Mouse (Mus musculus) kidney, embryonic 16.5 days (tissue): ENCODE data around the gene Dnah9. TPM values are rescaled to one million over a fixed set of nuclear protein-coding genes. Genes with fewer than 3 reads are reported as not detected.
A peak's percentile ranks its signal among the peaks of the same experiment; 100 is the strongest.

ENCODE experiments used
- ATAC-seq: fragments of 200-750 bp; cut with Nextera tagmentation; 2 replicates; pipeline ENCODE4 v1.8.0; 2017; ENCODE audit warnings: moderate TSS enrichment; ENCODE audit not compliant: low FRiP score, low TSS enrichment
- H3K27ac ChIP-seq: fragments of 300-500 bp; sonication (generic); 2 replicates; pipeline ENCODE4 v1.5.1; 2014; ENCODE audit warnings: low read length
- H3K27me3 ChIP-seq: fragments of 300-500 bp; sonication (generic); 2 replicates; pipeline ENCODE4 v1.6.1; 2014; ENCODE audit warnings: low read length, control low read depth, mixed read lengths; ENCODE audit not compliant: insufficient read depth
- H3K36me3 ChIP-seq: fragments of 300-500 bp; sonication (generic); 2 replicates; pipeline ENCODE4 v1.6.1; 2014; ENCODE audit warnings: low read length, control low read depth, mixed read lengths; ENCODE audit not compliant: insufficient read depth
- H3K4me1 ChIP-seq: fragments of 300-500 bp; sonication (generic); 2 replicates; pipeline ENCODE4 v1.6.1; 2014; ENCODE audit warnings: low read length, control low read depth, mixed read lengths; ENCODE audit not compliant: insufficient read depth
- H3K4me2 ChIP-seq: fragments of 300-500 bp; sonication (generic); replicated peaks from 2 replicates; pipeline ENCODE4 v1.6.1; 2014; ENCODE audit warnings: low read depth, low read length
- H3K4me3 ChIP-seq: fragments of 300-500 bp; sonication (generic); 2 replicates; pipeline ENCODE4 v1.5.1; 2014; ENCODE audit warnings: mild to moderate bottlenecking, low read length
- H3K9ac ChIP-seq: fragments of 300-500 bp; sonication (generic); replicated peaks from 2 replicates; pipeline ENCODE4 v1.6.1; 2014; ENCODE audit warnings: low read length
- H3K9me3 ChIP-seq: fragments of 300-500 bp; sonication (generic); 2 replicates; pipeline ENCODE4 v1.6.1; 2016; ENCODE audit warnings: low read length, control low read depth
- WGBS: fragments of 180-500 bp; shearing (Covaris S2); extraction: QIAGEN DNeasy Blood & Tissue Kit; methylation state at CpG from one replicate; pipeline ENCODE4 v1.1.7; 2014; 5-methylcytosine and 5-hydroxymethylcytosine counted together
- polyA plus RNA-seq: library from polyadenylated mRNA; unstranded; fragments of >200 nt; fragmentation: Nextera tagmentation; extraction: Ambion mirVana; gene quantifications from 2 replicates; pipeline ENCODE4 v1.2.1, GENCODE M21; 2015

Gene Dnah9
- polyA plus RNA-seq = 0.05 and 0.09 TPM in 2 replicates

DNA sequence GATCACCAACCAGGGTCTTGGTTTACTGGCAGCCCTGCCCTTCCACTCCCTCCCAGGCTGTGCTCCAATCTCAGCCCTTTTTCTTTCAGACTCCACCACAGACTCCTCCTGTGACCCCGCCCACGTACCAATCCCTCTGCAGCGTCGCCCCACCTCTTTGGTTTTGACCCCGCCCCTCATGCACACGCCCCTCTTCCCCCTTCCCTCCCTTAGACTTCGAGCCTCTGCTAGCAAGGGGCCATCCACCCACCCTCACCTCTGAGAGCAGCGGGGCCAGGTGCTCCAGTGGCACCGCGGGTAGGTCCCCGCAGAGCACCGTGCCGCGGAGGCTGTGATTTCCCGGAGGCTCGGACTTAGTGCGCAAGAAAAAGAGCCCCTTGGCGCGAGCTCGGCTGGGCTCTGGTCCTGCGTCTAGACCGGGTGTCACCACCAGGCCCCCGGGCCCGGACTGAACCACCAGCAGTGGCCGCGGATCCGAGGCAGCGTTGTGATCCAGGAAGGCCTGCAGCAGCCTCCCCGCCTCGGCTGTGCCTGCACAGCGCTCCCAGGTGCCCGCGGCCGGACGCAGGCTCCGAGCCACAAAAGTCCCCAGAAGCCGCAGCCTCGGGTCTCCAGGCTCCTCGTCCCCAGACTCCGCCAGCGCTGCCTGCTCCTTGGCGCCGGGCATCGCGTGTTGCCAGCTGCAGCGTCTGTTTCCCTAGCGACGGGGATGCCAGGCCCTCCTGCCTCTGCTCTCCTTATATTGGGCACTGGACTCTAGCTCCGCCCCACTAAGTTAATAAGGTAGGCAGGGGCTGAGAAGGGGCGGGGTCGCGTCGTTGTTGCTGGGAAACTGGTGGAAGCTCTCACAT is at the start of gene Dnah9:
Gene Dnah9 (minus strand): TSS at position 751 of the 851 bp plus-strand sequence.
- Histone ChIP-seq H3K4me1 (0 out of 2 replicates have a peak, but pooled peaks cover 3% of the 10 kb centered on the region), H3K4me2 (peak within 1 kb of the TSS; percentile 69), H3K4me3 (peak within 1 kb of the TSS; percentile 43), H3K27me3 (peaks cover 27% of the 10 kb centered on the region; the same call in 1 of the 2 replicates), H3K9ac (peak within 1 kb of the TSS; percentile 55; the same call in 1 of the 2 replicates), H3K36me3 (no peaks in the 10 kb centered on the region), H3K27ac (no peak within 1 kb of the TSS), H3K9me3 (no peaks in the 10 kb centered on the region)
- peak; percentile 97 for ATAC-seq
- under 1% methylated on average over 52 of the region's 53 CpGs for WGBS

DNA sequence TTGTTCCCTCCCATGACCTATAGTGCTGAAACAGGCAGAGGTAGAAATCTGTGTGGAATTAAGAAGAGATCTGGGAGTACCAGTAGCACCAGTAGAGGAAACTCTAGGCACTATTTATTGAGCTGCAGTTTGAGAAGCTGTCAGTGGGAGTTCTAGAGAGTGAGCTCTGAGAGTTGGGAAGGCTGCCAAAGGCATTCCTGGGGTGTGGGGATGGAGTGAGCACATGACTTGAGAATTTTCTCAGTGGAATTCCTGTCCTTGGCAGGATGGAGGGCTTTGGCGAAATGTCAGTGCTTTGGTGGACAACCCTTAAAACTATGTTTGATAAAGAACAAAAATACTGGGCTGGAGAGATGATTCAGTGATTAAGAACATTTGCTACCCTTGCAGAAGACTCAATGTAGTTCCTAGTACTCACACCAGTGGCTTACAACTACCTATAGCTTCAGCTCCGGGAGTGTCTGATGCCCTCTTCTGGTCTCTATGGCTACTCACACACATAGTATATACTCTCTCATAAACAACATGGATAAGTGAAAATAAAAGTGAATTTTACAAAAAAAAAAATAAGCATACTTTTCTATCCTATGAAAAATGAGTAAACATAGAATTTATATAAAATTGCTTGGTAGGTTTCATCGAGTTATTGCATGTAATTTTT is 20.4 kb upstream of the Dnah9 start:
- no peak overlapping the region for H3K4me2 ChIP-seq

DNA sequence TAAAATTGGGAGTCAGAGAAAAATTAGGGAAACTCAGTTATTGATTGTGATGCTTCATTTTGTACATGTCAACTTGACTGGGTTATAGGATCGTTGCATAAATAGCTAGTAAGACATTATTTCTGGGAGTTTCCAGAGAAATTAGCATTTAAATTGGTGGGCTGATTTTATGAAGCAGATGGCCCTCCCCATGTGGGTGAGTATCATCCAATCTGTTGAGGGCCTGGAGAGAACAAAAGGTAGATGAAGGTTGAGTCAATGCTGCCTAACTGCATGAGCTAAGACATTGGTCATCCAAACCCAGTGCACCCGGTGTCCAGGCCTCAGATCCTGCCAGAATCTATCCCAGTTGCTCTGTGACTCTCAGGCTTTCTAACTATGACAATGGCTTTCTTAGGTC is 19.8 kb upstream of the Dnah9 start:
- no peak overlapping the region for H3K4me3 ChIP-seq
- no peaks in the 10 kb centered on the region for H3K27me3 ChIP-seq
- H3K4me2 ChIP-seq = no peak overlapping the region
- WGBS = 86% methylated on average over 2 of the region's 2 CpGs
- H3K4me1 ChIP-seq = no peaks in the 10 kb centered on the region
- no peak overlapping the region for H3K9ac ChIP-seq
- no peaks in the 10 kb centered on the region for H3K9me3 ChIP-seq
- no peak for ATAC-seq
- no peak overlapping the region for H3K27ac ChIP-seq
- no peaks in the 10 kb centered on the region for H3K36me3 ChIP-seq

More for the DNA sequence above, 20.4 kb upstream of the Dnah9 start:
- Histone ChIP-seq H3K9ac (no peak overlapping the region), H3K27ac (no peak overlapping the region), H3K4me3 (no peak overlapping the region), H3K36me3 (no peaks in the 10 kb centered on the region), H3K27me3 (no peaks in the 10 kb centered on the region), H3K4me1 (no peaks in the 10 kb centered on the region), H3K9me3 (no peaks in the 10 kb centered on the region)
- ATAC-seq = peak; percentile 67
- WGBS = 73% methylated on average over 3 of the region's 3 CpGs

DNA sequence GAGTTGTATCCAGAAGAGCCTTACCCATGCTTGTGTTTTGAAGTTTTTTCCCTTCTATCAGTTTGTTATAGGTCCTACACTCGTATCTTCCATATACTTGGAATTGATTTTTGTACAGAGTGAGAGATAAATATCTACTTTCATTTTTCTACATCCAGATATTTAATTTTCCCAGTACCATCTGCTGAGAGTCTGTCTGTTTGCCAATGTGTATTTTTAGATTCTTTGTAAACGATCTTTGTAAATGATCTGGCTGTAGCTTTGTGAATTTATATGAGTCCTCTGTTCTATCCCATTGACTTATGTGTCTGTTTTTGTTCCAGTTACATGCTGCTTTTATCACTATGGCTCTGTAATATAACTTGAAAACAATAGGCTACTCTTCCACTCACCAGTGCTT is 9.4 kb upstream of the Dnah9 start:
- Histone ChIP-seq H3K27ac (no peak overlapping the region), H3K36me3 (no peaks in the 10 kb centered on the region), H3K4me3 (no peak overlapping the region), H3K4me1 (no peaks in the 10 kb centered on the region), H3K4me2 (no peak overlapping the region), H3K9ac (no peak overlapping the region), H3K27me3 (no peaks in the 10 kb centered on the region), H3K9me3 (peaks cover 4% of the 10 kb centered on the region; the same call in 1 of the 2 replicates)
- 77% methylated on average over 2 of the region's 2 CpGs for WGBS
- ATAC-seq = no peak

DNA sequence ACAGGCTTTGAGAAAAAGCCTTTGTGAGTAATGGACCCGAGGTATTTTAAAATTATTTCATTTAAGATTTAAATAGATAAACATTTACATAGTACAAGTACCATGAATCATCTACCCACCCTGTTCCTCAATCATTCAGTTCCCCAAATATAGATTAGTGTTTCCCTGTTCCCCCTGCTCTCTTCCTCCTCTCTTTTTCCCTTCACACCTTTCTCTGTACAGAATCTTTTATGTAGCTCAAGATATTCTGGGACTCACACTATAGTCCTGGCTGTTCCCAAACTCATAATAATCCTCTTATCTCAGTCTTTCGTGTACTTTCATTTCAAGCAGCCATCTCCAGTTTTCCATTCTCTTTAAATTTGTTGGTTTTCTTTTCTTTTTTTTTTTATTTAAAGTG is 4.3 kb downstream of the Dnah9 start:
- Histone ChIP-seq H3K36me3 (no peaks in the 10 kb centered on the region), H3K9me3 (no peaks in the 10 kb centered on the region), H3K4me1 (0 out of 2 replicates have a peak, but pooled peaks cover 3% of the 10 kb centered on the region), H3K27ac (no peak overlapping the region), H3K4me3 (no peak overlapping the region), H3K27me3 (peaks cover 15% of the 10 kb centered on the region; the same call in 1 of the 2 replicates), H3K4me2 (no peak overlapping the region), H3K9ac (no peak overlapping the region)
- 82% methylated on average over 2 of the region's 2 CpGs for WGBS
- ATAC-seq = no peak

DNA sequence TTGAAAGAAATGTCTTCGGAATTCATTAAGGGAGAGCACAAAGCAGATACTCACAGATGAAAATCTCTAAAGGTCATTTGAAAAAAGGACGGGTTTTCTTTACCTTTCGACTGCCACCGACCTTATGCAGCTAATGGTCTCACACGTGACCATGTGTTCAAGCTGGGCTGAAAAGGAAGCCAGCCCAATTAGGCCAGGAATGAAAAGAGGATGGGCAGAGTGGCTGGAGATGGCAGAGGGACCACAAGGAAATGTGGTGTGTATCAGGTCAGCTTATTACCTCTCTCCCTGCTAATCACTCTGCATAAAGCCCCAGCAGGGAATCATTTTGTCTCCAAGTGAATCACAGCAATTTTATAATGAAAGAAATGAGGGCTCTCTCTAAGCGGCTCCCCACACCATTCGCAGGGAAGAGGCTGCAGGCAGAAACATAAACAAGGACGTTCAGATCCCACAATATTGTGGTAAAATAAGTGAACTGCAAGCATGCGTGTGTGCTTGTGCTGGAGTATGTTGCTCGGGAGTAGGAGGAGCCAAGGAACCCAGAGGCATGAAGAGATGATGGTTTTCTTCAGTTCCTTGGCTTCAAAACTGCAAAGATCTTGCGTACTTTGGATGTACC is 27.6 kb downstream of the Dnah9 start:
- ATAC-seq = no peak
- Histone ChIP-seq H3K27ac (no peak overlapping the region), H3K4me2 (no peak overlapping the region), H3K27me3 (no peaks in the 10 kb centered on the region), H3K9me3 (no peaks in the 10 kb centered on the region), H3K9ac (no peak overlapping the region), H3K4me1 (no peaks in the 10 kb centered on the region), H3K36me3 (no peaks in the 10 kb centered on the region), H3K4me3 (no peak overlapping the region)
- WGBS = 64% methylated on average over 11 of the region's 11 CpGs

DNA sequence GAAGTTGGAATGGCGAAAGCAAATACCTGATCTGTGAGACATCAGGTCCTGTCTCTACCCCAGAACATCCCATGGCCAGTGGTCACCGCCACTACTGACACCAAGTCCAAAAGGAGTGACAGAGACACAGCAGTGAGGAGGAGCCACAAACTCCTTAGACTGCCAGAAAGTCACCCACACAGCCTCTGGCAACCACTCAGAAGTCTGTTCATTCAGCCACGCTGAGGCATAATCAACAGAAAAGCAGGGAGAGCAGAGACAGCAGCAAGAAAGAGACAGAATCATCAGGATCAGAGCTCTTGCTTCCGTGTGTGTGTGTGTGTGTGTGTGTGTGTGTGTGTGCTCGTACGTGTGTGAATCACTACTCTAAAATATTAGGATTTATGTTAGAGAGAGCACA is 33.5 kb downstream of the Dnah9 start:
- Histone ChIP-seq H3K4me2 (no peak overlapping the region), H3K27ac (no peak overlapping the region), H3K4me3 (no peak overlapping the region), H3K27me3 (no peaks in the 10 kb centered on the region), H3K4me1 (no peaks in the 10 kb centered on the region), H3K36me3 (no peaks in the 10 kb centered on the region), H3K9ac (no peak overlapping the region), H3K9me3 (no peaks in the 10 kb centered on the region)
- ATAC-seq = no peak
- 77% methylated on average over 6 of the region's 6 CpGs for whole genome bisulfite sequencing

DNA sequence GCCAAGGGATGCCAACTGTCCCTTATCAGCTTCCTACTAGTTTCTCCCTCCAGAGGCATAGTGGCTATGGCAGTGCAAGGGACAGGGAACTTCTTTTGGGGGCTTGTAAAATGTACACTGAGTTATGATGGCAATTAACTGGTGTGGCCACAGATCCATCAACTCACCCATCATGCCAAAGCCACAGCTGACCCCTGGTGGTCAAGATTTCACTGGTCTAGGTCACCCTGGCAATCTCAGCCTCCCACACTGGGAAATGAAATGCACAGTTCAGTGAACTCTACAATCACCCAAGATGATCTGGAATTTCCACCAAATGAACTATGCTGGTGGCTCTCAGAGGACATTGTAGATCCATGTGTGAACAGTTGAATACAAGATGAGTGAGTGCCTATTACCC is 42.2 kb downstream of the Dnah9 start:
- H3K36me3 ChIP-seq = no peaks in the 10 kb centered on the region
- ATAC-seq = no peak
- no peaks in the 10 kb centered on the region for H3K27me3 ChIP-seq
- H3K9me3 ChIP-seq = no peaks in the 10 kb centered on the region
- no peak overlapping the region for H3K9ac ChIP-seq
- no peak overlapping the region for H3K27ac ChIP-seq
- no peaks in the 10 kb centered on the region for H3K4me1 ChIP-seq
- H3K4me2 ChIP-seq = no peak overlapping the region
- no peak overlapping the region for H3K4me3 ChIP-seq

DNA sequence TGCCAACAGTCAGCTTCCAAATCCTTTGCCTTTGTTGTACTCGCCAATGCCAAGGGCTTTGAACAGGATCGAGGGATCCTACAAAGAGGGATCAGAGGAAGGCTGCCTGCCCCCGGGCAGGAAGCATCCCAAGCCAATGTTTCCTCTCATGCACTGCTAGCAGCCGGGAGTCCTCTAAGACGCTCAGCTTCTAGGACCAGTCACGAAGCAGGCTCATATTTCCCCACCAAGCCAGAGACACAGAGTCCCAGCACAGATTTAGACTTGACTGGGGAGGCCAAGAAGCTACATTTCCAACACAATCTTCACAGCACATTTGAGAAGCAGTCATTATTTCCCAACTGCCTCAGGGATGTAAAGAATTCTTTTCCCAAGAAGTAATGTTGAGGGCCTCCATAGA is 43.9 kb downstream of the Dnah9 start:
- ATAC-seq = no peak
- Histone ChIP-seq H3K4me2 (no peak overlapping the region), H3K4me3 (no peak overlapping the region), H3K27ac (no peak overlapping the region), H3K9ac (no peak overlapping the region), H3K27me3 (no peaks in the 10 kb centered on the region), H3K9me3 (no peaks in the 10 kb centered on the region), H3K4me1 (no peaks in the 10 kb centered on the region), H3K36me3 (no peaks in the 10 kb centered on the region)
- WGBS = 48% methylated on average over 6 of the region's 6 CpGs
